Mouse (Mus musculus) c-Kit-positive CD71-positive TER-119-positive erythroid progenitor cells, embryonic 14.5 days (primary cell): ENCODE measurements around the gene Fam19a5.

Source experiments
- DNase-seq: peaks from one replicate; pipeline ENCODE4 v3.0.0-alpha.2; 2013; ENCODE audit warnings: low spot score

The Fam19a5 gene

GRCm38 (mm10) chr15:87596731-87597130 is 52.6 kb downstream of the Fam19a5 start:
- no peak for DNase-seq

GRCm38 (mm10) chr15:87597149-87597548 is 53.0 kb downstream of the Fam19a5 start:
- no peak for DNase-seq

- no peak for DNase-seq
These were observed 53.7 kb downstream of the Fam19a5 start for GRCm38 (mm10) chr15:87597766-87598165.

GRCm38 (mm10) chr15:87598636-87599035 is 54.5 kb downstream of the Fam19a5 start:
- no peak for DNase-seq

GRCm38 (mm10) chr15:87603316-87603715 is 59.2 kb downstream of the Fam19a5 start:
- DNase-seq: no peak

GRCm38 (mm10) chr15:87605504-87606280 is 61.6 kb downstream of the Fam19a5 start:
- DNase-seq: no peak

- DNase-seq: no peak
These were observed 62.6 kb downstream of the Fam19a5 start for GRCm38 (mm10) chr15:87606702-87607101.

GRCm38 (mm10) chr15:87609236-87609635 is 65.1 kb downstream of the Fam19a5 start:
- no peak for DNase-seq

- no peak for DNase-seq
These were observed 80.0 kb downstream of the Fam19a5 start for GRCm38 (mm10) chr15:87623966-87624609.

- no peak for DNase-seq
These were observed 80.6 kb downstream of the Fam19a5 start for GRCm38 (mm10) chr15:87624610-87625091.

GRCm38 (mm10) chr15:87625236-87626023 is 81.3 kb downstream of the Fam19a5 start:
- peak; percentile 2 for DNase-seq

- DNase-seq: no peak
These were observed 91.2 kb downstream of the Fam19a5 start for GRCm38 (mm10) chr15:87635272-87635671.

GRCm38 (mm10) chr15:87636407-87636806 is 92.3 kb downstream of the Fam19a5 start:
- no peak for DNase-seq

- DNase-seq: no peak
These were observed 93.1 kb downstream of the Fam19a5 start for GRCm38 (mm10) chr15:87637234-87637633.

GRCm38 (mm10) chr15:87638270-87638669 is 94.2 kb downstream of the Fam19a5 start:
- DNase-seq: no peak

GRCm38 (mm10) chr15:87646313-87647061 is 102.4 kb downstream of the Fam19a5 start:
- no peak for DNase-seq

GRCm38 (mm10) chr15:87649651-87650050 is 105.6 kb downstream of the Fam19a5 start:
- no peak for DNase-seq

GRCm38 (mm10) chr15:87654551-87654950 is 110.5 kb downstream of the Fam19a5 start:
- no peak for DNase-seq

GRCm38 (mm10) chr15:87656496-87657155 is 112.5 kb downstream of the Fam19a5 start:
- DNase-seq: no peak

GRCm38 (mm10) chr15:87659729-87660128 is 115.6 kb downstream of the Fam19a5 start:
- DNase-seq: no peak

GRCm38 (mm10) chr15:87661954-87662353 is 117.9 kb downstream of the Fam19a5 start:
- no peak for DNase-seq
